Mouse (Mus musculus): ENCODE results near the gene Hmcn2.

Gene Hmcn2

DNA sequence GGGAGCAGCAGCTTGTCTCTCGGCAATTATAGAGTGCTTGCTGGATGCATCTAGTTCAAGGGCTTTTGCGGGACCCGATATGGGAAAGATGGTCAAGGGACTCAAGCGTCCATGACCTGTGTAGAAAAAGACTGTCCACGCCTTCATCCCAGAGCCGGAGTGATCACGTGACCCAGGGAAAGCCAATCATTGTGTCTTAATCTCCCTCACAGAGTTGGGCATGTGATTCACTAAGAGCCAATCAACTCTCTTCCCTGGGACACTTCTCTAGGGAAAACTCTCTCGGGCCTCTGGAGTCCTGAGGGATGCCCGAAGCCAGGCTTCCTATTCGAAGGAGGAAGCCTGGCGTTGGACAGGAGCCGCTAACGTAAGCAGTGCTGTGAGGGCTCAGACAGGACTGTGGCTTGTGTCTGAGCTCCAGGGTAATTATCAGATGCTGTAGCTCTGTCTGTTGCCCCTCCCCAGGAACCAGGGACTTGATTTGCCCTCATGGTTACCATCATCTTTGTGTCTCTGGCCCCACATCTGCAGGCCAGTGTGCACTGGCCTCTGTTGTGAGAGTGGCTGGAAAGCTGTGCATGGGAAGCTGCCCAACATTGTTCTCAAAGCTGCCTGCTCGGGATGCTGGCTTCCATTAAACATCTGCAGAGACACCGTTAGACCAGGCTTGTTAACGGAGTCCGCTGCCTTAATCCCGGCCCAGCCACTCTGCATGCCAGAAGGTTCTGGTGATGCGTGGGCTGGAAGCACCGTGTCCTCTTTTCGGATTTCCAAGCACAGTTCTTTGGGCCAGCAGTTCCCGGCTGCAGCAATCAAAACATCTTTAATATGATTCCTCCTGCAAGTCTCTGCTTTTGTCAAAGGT lies 9.2 kb upstream of the Hmcn2 start:
- no peak for DNase-seq (ENCODE audit: low spot score)

DNA sequence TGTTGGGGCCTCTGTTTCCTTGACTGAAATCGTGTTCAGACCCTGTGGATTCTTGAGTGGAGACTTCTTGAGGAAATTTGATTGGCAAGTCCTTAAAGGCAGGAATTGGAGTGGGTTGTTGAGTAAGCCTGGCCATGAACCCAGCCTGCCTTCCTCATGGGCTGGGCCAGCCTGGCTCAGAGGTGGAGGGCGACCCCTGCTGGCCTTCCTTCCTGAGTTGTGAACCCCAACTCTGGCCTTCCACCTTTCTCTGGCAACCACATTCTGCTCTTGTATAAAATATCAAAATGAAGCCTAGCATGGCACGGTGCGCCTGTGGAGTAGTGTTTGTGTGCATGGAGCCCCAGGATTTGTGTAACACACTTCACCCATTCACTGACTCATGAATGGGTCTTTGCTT lies 8.5 kb upstream of the Hmcn2 start:
- no peak for DNase-seq (ENCODE audit: low spot score)

GRCm38 (mm10) chr2:31308257-31308656 lies 6.0 kb upstream of the Hmcn2 start:
- DNase-seq (ENCODE audit: low spot score), result no peak

DNA sequence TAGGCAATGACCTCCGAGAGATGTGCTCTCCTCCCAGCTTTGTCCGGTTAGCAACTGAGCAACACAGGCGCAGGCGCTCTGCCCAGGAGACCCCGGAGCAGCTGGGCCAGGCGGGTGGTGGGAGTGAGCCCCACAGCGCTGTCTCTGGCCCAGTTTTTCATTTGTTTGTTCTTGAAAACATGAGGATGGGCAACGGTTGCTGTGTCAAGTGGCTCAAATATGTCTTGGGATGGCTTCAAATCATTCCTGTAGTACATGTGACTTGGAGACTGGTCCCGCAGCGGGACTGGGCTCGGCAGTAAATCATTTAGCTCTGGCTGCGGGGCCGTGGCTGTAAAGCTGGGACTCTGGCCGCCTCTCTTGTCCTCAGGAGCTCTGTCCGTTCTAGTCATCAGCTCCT lies 4.7 kb upstream of the Hmcn2 start:
- no peak for DNase-seq (ENCODE audit: low spot score)

DNA sequence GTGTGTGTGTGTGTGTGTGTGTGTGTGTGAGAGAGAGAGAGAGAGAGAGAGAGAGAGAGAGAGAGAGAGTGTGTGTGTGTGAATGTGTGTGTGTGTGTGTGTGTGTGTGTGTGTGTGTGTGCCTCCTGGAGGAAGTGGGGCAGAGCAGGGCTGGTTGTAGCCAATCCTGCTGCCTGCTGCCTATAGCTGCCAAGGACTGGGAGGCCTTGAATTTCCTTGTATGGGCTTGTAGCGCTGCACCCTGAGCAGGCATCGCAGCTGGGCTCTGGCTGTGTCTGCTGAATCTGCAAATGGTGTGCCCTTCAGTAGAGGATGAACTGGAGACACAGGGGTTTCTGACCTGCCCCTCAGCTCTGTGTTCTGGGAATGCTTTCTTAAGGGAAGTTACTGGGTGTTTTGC lies 3.9 kb downstream of the Hmcn2 start:
- no peak for DNase-seq (ENCODE audit: low spot score)

DNA sequence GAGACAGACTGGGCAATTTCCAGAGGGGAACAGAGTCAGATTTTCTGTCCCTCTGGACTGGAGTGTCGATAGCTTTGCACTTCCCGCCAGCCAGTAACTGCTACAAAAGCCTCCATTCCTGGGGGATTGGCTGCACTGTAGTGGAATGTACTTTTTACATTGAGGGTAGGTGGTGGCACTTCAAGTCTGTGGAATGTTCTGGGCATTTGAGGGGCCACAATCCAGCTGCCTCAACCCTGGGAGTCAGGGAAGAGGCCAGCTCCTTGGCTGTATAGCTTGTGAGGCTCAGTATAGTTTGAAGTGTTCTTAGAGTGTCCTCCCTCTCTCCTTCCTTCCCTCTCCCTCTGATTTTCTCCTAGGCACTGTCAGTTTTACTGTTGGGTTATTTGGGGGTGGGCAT lies 5.0 kb downstream of the Hmcn2 start:
- DNase-seq (ENCODE audit: low spot score), result no peak

GRCm38 (mm10) chr2:31327186-31327585 lies 13.0 kb downstream of the Hmcn2 start:
- DNase-seq (ENCODE audit: low spot score), result no peak

- no peak for DNase-seq (ENCODE audit: low spot score)
Observed at GRCm38 (mm10) chr2:31337706-31338330, 23.6 kb downstream of the Hmcn2 start.

GRCm38 (mm10) chr2:31339826-31340225 lies 25.6 kb downstream of the Hmcn2 start:
- DNase-seq (ENCODE audit: low spot score), result no peak

DNA sequence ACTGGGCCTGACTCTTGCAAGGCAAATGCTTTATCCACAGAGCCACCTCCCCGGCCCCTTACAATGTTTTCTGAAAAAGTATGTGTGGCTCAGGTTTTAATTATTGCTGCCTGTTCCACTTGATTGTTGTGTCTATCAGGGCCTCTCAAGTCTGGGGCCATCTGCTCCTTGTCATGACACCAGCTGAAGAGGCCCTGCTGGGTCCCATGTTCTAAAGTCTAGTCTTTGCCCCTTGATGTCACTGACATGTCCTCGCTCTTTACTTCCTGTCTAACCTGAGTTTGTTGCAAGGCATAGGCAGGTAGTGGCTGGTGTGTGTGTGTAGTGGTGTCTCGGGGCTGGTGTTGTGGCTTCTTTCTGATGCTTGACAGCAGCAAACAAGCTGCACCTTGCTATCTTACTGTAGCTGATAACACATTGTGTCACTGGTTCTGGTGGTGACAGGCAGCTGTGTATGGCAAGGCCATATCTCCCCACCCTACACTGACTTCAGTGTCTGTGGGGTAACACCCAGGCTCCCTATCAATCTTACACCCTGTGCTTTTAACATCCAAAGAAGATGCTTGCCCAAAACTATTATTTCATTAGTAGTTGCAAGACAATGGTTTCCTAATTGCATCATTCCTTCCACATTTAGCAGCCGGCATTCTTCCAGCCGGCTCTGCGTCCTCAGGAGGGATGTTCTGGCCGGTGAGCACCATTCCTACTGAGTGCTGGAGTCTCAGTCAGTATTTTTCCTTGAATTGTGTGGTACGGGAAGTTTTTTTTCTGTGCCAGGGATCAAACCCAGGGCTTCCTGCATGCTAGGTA lies 27.7 kb downstream of the Hmcn2 start:
- no peak for DNase-seq (ENCODE audit: low spot score)

- DNase-seq (ENCODE audit: low spot score), result no peak
Observed at GRCm38 (mm10) chr2:31346096-31346495, 31.9 kb downstream of the Hmcn2 start.

- no peak for DNase-seq (ENCODE audit: low spot score)
Observed at GRCm38 (mm10) chr2:31348373-31348772, 34.2 kb downstream of the Hmcn2 start.

- no peak for DNase-seq (ENCODE audit: low spot score)
Observed at GRCm38 (mm10) chr2:31348850-31349249, 34.6 kb downstream of the Hmcn2 start.

GRCm38 (mm10) chr2:31356771-31357170 lies 42.6 kb downstream of the Hmcn2 start:
- DNase-seq (ENCODE audit: low spot score), result no peak

GRCm38 (mm10) chr2:31359316-31359715 lies 45.1 kb downstream of the Hmcn2 start:
- no peak for DNase-seq (ENCODE audit: low spot score)

DNA sequence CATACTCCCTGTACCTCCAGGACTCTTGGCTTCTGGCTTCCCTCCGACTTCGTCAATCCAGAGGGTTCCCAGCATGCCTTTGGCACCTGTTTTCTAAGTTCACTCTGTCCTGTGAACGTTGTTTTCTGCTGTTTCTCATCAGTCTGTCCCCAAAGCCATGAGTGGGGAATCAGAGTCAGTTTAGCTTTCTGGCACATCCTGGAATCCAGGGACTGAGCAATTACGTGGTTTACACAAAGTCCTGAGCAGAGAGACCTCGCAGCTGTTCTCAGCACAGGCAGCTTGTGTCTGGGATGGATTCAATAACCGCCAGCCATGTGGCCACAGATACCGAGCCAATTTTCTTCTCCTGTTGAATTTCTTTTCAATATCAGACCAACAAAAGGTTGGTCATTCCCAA lies 53.0 kb downstream of the Hmcn2 start:
- no peak for DNase-seq (ENCODE audit: low spot score)

GRCm38 (mm10) chr2:31371396-31371795 lies 57.2 kb downstream of the Hmcn2 start:
- DNase-seq (ENCODE audit: low spot score), result no peak

DNA sequence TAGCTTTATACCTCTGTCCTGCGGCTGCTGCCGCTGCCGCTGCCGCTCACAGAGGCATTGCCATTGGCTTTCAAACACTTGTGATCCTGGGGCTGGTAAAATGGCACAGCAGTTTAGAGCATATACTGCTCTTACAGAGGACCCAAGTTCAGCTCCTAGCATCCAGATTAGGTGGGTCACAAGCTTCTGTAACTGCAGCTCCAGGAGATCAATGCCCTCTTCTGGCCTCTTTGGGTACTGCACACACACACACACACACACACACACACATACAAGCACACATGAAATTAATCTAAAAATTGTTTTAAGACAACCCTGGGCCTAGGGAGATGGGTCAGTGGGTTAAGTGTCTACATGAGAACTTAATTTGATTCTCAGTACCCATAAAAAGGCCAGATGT lies 58.0 kb downstream of the Hmcn2 start:
- DNase-seq (ENCODE audit: low spot score), result no peak

- DNase-seq (ENCODE audit: low spot score), result no peak
Observed at GRCm38 (mm10) chr2:31374415-31374814, 60.2 kb downstream of the Hmcn2 start.

- no peak for DNase-seq (ENCODE audit: low spot score)
Observed at GRCm38 (mm10) chr2:31376057-31376456, 61.8 kb downstream of the Hmcn2 start.

GRCm38 (mm10) chr2:31377481-31377880 lies 63.3 kb downstream of the Hmcn2 start:
- no peak for DNase-seq (ENCODE audit: low spot score)

DNA sequence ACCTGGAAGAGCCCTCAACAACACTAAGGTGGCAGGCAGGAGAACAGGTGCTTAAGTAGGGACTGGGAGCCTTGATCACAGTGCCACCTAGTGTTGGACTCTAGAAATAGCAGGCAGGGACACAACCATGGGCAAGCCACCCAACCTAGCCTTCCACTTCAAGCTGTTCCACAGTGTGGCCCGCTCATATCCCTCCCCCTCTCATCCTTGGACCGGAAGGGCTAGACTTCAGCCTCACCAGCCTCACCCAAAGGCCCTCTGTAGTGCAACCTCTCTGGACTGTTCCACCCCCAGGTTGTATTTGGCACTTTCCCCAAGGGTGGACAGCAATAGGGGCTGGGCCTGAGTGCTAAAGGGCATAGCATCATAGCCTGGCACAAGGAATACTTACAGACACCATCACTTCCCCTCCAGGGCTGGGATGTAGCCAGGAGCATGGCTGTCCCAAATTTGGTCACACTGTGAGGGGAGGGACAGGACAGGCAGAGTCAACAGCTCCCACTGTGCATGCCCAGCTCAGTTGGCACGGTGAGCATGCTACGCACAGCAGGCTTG lies 67.2 kb downstream of the Hmcn2 start:
- DNase-seq (ENCODE audit: low spot score), result peak; percentile 14

- peak; percentile 19 for DNase-seq (ENCODE audit: low spot score)
Observed at GRCm38 (mm10) chr2:31382952-31383351, 68.7 kb downstream of the Hmcn2 start.

Data from spleen, adult 12 weeks (tissue).